Mouse (Mus musculus) layer of hippocampus, postnatal 10 days (tissue): ENCODE data around the gene Tmem252. TPM values are rescaled to one million over a fixed set of nuclear protein-coding genes. Genes with fewer than 3 reads are reported as not detected.

Experiments
- DNase-seq, 2 experiments: peaks; one replicate each; pipeline ENCODE4 v3.0.0; 2021; ENCODE audit warnings: low spot score in 2 of 2
- total RNA-seq, 2 experiments: library from RNA; stranded (reverse); gene quantifications; 2 replicates each; pipeline ENCODE4 v1.2.3; 2021

Tmem252 gene
- total RNA-seq, 2 experiments from 2014 or later = 0.53 to 0.83 TPM

DNA sequence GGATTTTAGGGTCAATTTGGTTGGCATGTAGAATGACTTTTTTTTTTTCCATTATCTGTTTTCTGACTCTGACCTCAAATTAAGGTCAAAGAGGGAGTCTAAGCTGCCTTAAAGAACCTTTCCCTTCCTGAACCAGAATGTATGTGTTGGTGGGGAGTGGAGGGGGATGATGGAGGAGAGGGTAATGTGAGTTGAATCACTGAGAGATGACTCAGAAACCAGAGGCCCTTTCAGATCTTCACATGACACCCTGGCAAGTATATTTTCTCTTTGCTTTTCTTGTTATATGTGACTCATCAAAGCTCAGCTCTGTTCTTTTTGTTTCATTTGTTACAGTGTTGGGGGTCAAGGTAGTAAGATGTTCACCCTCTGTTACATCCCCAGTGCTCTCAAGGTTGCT lies 46.6 kb downstream of the Tmem252 start:
- DNase-seq = no peak

- no peak for DNase-seq
These were observed 50.6 kb downstream of the Tmem252 start for GRCm38 (mm10) chr19:24724362-24724761.

DNA sequence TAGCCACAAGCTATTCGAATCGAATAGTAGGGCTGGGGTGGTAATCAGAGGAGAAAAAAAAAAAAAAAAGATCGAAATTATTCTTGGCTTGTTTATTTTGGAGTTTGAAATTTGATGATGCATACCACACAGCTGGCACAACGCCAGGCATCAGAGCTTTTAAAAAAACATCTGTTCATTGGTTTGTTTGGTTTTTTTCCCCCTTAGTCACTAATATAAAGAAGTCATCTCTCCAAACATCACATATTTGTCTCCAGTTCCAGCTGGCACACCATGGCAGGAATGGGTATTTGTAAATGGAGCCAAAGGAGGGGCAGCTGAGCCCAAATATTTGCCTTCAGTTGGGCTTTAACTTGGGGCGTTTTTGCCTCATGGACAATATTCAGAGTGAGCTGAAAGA lies 56.9 kb downstream of the Tmem252 start:
- DNase-seq = no peak

Other genes with a start within 250 kb of the Tmem252 start
- gene Fam122a, start 196.7 kb upstream of the Tmem252 start, total RNA-seq = 10 to 100 TPM; 33.3 to 35.4 TPM
- gene Pip5k1b, start 118.1 kb upstream of the Tmem252 start, total RNA-seq = 10 to 100 TPM; 21.6 to 21.7 TPM
- gene Pgm5, start 187.8 kb downstream of the Tmem252 start, total RNA-seq = 1 to 10 TPM; 3.4 to 3.5 TPM
- 100 to 1,000 TPM; 215 to 218 TPM for gene Gm10053, start 201.7 kb downstream of the Tmem252 start, total RNA-seq
- not detected for gene Foxd4, start 227.2 kb downstream of the Tmem252 start, total RNA-seq